Mouse (Mus musculus): ENCODE results near the gene Zcwpw1.

- no peak for TF ChIP-seq EP300 (IDR thresholded peaks at IDR 0.05; ENCODE audit: low read depth)
- TF ChIP-seq CTCF (IDR thresholded peaks at IDR 0.05; ENCODE audit: low read depth) = no peak
These were observed 34.3 kb upstream of the Zcwpw1 start for GRCm38 (mm10) chr5:137753111-137753832.
